Mouse (Mus musculus) myocyte (in vitro differentiated cells): Measurements from ENCODE around the gene Klrb1.

Source experiments
- CEBPB ChIP-seq: IDR thresholded peaks from 2 replicates; pipeline ENCODE4 v1.6.1; 2011; ENCODE audit warnings: mild to moderate bottlenecking, moderate library complexity; ENCODE audit not compliant: poor library complexity, insufficient read depth, severe bottlenecking
- E2F4 ChIP-seq: IDR thresholded peaks from one replicate; pipeline ENCODE4 v1.6.1; 2011; ENCODE audit warnings: mild to moderate bottlenecking, control low read depth, moderate library complexity; ENCODE audit not compliant: insufficient read depth
- MAX ChIP-seq: IDR thresholded peaks from one replicate; pipeline ENCODE4 v1.6.1; 2011; ENCODE audit warnings: low read depth, mild to moderate bottlenecking, control low read depth
- MYOD1 ChIP-seq, 3 experiments: IDR thresholded peaks; one replicate each; pipeline ENCODE4 v1.6.1; 2011; ENCODE audit warnings: control low read depth in 2 of 3, low read depth in 2 of 3, mild to moderate bottlenecking in 2 of 3, moderate library complexity in 1 of 3; ENCODE audit not compliant: insufficient read length in 2 of 3, control insufficient read depth in 1 of 3
- MYOG ChIP-seq, 3 experiments: IDR thresholded peaks; one replicate each; pipeline ENCODE4 v1.6.1; 2011; ENCODE audit warnings: control low read depth in 2 of 3, low read depth in 2 of 3, mild to moderate bottlenecking in 2 of 3; ENCODE audit not compliant: insufficient read length in 2 of 3, control insufficient read depth in 1 of 3, insufficient read depth in 1 of 3
- POLR2A ChIP-seq: IDR thresholded peaks from one replicate; pipeline ENCODE4 v1.6.1; 2011; ENCODE audit warnings: low read depth, mild to moderate bottlenecking, control low read depth, moderate library complexity; ENCODE audit not compliant: insufficient read length
- POLR2AphosphoS2 ChIP-seq: IDR thresholded peaks from one replicate; pipeline ENCODE4 v1.6.1; 2011; ENCODE audit warnings: low read depth, control low read depth; ENCODE audit not compliant: insufficient read length
- REST ChIP-seq: IDR thresholded peaks from one replicate; pipeline ENCODE4 v1.6.1; 2011; ENCODE audit warnings: mild to moderate bottlenecking, control low read depth, moderate library complexity; ENCODE audit not compliant: insufficient read depth, insufficient read length
- SRF ChIP-seq: IDR thresholded peaks from one replicate; pipeline ENCODE4 v1.6.1; 2011; ENCODE audit warnings: low read depth; ENCODE audit not compliant: control insufficient read depth, insufficient read length
- TCF12 ChIP-seq: IDR thresholded peaks from one replicate; pipeline ENCODE4 v1.6.1; 2011; ENCODE audit warnings: mild to moderate bottlenecking, control low read depth; ENCODE audit not compliant: poor library complexity, insufficient read depth, severe bottlenecking
- TCF3 ChIP-seq: IDR thresholded peaks from one replicate; pipeline ENCODE4 v1.6.1; 2011; ENCODE audit warnings: low read depth, control low read depth; ENCODE audit not compliant: insufficient read length
- USF1 ChIP-seq: IDR thresholded peaks from one replicate; pipeline ENCODE4 v1.6.1; 2011; ENCODE audit warnings: low read depth, mild to moderate bottlenecking, control low read depth, moderate library complexity

GRCm38 (mm10) chr6:128736100-128736499 is 13.2 kb upstream of the Klrb1 start:
- TF ChIP-seq POLR2A (no peak), MYOG (IDR thresholded peaks at IDR 0.05; ENCODE audit: control insufficient read depth in 1 of 3, insufficient read depth in 1 of 3, insufficient read length in 2 of 3, low read depth in 2 of 3) (no peak), USF1 (no peak), POLR2AphosphoS2 (no peak), E2F4 (no peak), CEBPB (no peak), MAX (no peak), REST (no peak), MYOD1 (IDR thresholded peaks at IDR 0.05; ENCODE audit: control insufficient read depth in 1 of 3, insufficient read length in 2 of 3, low read depth in 2 of 3) (no peak), TCF12 (no peak), TCF3 (no peak), SRF (no peak)
